Mouse (Mus musculus) lung, postnatal 0 days (tissue): ENCODE measurements around the gene Arrdc2.

ENCODE experiments used
- CTCF ChIP-seq: IDR thresholded peaks from 2 replicates; pipeline ENCODE4 v1.5.1; 2016; ENCODE audit warnings: antibody characterized with exemption, mild to moderate bottlenecking
- EP300 ChIP-seq: IDR thresholded peaks from 2 replicates; pipeline ENCODE4 v1.6.1; 2016; ENCODE audit warnings: antibody characterized with exemption, mild to moderate bottlenecking, control low read depth

- TF ChIP-seq EP300 (no peak), CTCF (no peak)
These were observed 48.2 kb downstream of the Arrdc2 start for GRCm38 (mm10) chr8:70791294-70791701.
